Mouse (Mus musculus) heart, adult 2 months (tissue): ENCODE measurements at regions not wholly inside any gene's neighbourhood (a gene's known extent, or its start where the extent isn't known, plus 50 kb on each side); places are given as distances from the start of the nearest gene placed in this dataset.

ENCODE experiments used
- CTCF ChIP-seq: fragments of 200-600 bp; IDR thresholded peaks from 2 replicates; pipeline ENCODE4 v1.8.1; 2022; ENCODE audit warnings: antibody characterized with exemption, mild to moderate bottlenecking, moderate library complexity
- EP300 ChIP-seq: fragments of 200-500 bp; IDR thresholded peaks from 2 replicates; pipeline ENCODE4 v1.6.1; 2011; ENCODE audit warnings: low read depth, low read length, control low read depth; ENCODE audit not compliant: insufficient read depth
- POLR2A ChIP-seq: fragments of 200-500 bp; IDR thresholded peaks from 2 replicates; pipeline ENCODE4 v1.6.1; 2011; ENCODE audit warnings: mild to moderate bottlenecking, low read depth, low read length, control low read depth; ENCODE audit not compliant: insufficient read depth

DNA sequence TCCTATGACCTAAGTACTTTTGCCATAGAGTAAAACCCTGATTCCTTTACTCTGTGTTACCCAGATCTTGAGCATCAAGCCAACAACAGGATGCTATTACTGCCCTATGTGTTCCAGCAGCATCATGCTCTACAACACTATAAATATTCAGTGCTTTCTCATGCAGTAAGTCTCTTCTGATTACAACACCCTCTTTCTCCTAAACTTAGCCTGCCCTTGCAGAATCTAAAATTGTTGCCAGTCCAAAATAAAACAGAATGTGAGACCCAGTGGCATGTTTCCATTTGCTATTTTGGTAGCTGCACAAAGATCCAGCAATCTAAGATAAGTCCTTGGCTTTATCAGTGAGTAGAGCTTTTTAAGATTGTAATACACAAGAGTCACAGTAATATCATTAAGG is 1154.1 kb upstream of the Map3k7 start:
- no peak for TF ChIP-seq POLR2A
- no peak for TF ChIP-seq CTCF
- no peak for TF ChIP-seq EP300
